Mouse (Mus musculus): ENCODE results near the gene Acot8. TPM values are rescaled to one million over a fixed set of nuclear protein-coding genes. Genes with fewer than 3 reads are reported as not detected.

Gene Acot8
- polyA plus RNA-seq, 1 experiment: 31.5 TPM

DNA sequence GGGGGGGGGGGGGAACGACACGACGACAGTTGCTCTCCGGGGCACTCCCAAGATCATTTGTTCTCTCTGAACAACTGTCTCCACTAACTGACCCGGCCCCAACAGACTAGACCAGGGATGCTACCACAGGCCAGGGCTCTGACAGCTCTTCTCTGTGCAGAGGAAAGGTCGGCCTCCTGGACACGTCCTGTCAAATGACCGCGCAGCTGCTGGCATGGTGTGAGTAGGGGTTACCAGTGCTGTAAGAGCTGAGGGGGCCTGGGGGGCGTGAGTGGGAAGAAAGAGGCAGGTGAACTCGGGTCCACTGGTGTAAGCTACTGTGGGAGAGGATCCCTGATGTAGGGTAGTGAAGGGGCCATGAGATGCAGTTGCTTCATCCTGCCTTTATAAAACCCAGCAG is 46.8 kb downstream of the Acot8 start:
- DNase-seq (ENCODE audit: low read depth): no peak

DNA sequence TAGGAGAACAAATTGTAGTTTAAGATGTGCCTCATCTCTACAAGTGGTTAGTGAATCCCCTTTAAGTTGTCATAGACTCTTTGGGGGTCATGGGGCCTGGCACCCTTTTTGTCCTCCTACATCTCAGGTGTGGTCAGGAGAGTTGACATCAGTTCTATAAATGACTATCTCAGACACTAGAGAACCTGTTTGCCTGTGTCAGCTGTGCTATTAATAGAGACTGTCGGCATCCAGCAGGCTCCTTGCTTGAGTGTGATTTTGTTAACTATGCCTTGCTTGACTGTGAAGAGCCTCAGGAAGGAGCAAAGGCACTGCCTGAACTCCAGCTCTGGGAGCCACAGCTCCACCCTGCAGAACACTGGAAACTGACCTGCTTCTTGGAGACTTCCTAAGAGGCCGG is 49.9 kb downstream of the Acot8 start:
- DNase-seq (ENCODE audit: low read depth): no peak

DNA sequence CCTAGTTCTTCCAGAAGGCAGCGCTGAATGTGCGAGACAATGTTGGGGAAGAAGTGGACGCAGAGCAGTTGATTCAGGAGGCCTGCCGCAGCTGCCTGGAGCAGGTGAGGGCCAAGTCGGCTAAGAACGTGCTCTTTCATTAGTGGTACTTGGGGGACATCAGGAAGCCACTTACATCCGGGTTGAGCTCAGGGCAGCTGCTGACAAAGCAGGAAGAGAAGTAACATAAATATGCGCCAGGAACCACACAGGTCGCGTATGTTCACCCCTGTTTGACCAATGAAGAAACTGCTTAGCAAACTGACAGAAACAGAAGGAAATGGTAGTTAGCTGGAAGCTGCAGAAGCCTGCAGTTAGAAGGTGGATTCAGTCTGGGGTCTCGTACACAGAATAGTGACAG is 50.6 kb downstream of the Acot8 start:
- DNase-seq (ENCODE audit: low read depth): no peak

DNA sequence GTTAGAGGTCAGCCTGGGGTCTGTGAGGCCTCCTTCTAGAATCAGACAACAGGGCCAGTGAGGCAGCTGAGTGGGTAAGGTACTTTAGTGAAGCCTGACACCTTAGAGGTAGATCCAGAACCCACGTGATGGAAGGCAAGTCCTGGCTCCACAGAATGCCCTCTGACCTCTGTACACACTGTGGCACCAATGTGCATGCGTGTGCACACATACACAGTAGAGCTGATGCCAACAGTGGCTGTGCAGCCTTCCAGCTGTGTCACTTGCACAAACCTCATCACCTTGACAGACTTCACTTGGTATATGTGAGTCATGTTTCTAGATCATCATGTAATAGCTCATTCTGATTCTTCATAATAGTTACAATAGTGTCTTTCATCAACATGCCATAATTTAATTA is 52.2 kb downstream of the Acot8 start:
- DNase-seq (ENCODE audit: low read depth): no peak

DNA sequence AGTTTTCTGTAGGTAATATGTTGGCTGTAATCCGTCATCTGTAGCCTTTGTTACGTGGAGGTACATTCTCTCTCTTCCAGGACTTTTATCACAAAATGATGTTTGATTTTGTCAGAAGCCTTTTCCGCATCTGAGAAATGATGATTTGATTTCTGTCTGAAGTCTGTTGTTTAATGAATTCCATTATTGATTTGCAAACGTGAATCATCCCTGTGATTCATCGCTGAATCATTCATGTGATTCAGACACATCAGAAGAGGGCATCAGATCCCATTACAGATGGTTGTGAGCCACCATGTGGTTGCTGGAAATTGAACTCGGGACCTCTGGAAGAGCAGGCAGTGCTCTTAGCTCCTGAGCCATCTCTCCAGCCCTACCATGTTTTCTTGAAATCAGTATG is 55.7 kb downstream of the Acot8 start:
- DNase-seq (ENCODE audit: low read depth): no peak

DNA sequence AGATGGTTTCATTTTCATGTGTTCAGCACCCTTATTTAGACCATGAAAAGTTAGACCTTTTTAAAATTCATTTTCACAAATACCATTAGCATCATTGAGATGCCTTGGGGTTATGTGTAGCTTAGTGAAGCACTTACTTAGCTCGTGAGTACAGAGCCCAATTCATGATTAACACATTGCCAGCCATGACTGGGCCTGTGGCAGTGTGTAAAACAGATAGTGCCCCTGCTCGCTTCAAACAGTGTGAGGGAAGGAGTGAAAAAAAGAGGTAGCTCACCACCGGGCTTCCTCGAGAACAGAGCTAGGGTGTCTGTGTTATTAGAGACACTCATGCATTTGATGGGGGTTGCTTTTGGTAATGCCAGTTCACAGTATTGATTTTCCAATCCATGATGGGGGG is 56.5 kb downstream of the Acot8 start:
- DNase-seq (ENCODE audit: low read depth): no peak

DNA sequence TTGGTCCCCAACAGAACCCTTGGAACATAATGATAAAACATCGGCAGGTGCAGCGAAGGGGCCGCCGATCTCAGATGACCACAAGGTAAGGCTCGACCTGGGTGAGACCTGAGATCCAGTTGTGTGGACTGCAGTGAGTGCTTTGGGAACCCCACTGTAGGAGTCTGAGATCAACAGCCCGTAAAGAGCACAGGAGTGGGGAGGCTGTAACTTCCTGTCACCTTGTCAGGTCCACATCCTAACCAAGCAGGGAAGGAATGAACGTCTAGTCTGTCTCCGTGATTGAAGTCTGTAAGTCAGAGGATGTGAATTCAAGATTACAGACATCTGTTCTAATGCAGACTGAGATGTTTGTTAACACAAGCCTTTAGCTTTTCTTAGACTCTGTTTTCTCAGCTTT is 58.0 kb downstream of the Acot8 start:
- DNase-seq (ENCODE audit: low read depth): no peak

DNA sequence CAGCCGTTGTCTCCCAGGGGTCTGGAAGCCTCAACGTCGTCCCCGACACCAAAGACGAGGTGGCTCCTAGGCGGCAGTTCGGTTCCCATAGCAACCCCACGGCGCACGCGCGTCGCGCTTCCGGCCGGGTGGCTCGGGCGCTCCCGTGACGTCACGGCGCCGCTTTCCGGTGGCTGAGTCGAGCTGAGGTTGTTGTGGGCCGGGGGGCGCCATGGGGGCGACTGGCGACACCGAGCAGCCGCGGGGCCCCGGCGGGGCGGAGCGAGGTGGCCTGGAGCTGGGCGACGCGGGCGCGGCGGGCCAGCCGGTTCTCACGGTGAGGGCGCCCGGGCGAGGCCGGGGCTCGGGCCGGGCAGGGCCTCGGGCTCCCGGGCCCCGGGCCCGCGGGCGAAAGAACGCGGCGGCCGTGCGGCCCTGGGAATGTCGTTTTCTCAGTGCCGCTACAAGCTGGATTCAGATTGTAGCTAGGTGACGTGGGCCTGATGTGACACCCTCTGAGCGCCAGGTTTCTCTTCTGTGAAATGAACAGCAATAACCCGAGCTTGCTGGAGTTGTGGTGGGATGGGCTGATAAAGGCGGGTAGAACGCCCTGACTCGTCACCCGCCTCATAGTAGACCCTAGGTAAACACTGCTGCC is 58.7 kb downstream of the Acot8 start, which contains the start of the genes Wfdc3 and Dnttip1:
Gene Wfdc3, minus strand, starts transcription at position 89 of the 637 bp plus-strand sequence.
Gene Dnttip1, plus strand, starts transcription at position 141 of the 637 bp plus-strand sequence.
- no peak for DNase-seq (ENCODE audit: low read depth)

DNA sequence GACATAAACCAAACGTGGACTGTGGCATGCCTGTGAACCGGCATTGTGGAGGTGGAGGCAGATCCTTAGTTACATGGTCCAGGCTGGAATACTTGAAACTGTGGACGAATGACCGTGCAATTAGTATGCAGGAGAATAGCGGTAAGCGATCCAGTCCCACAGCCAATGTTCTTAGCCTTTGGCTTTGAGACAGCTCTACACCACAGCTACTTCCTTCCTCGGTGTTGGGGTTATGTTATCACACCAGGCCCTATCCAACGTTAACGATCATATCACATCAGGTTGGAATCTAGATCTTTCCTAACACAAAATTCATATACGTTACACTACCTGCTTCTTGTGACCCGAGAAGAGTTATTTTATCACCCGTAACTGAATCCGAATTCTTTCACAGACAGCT is 59.7 kb downstream of the Acot8 start:
- DNase-seq (ENCODE audit: low read depth): no peak

Other genes starting within 250 kb of the Acot8 start
- gene Wfdc2, start 242.5 kb downstream of the Acot8 start, polyA plus RNA-seq (2012; rRNA removed): 12.1 and 16.0 TPM in 2 replicates
- gene Spint3, start 231.4 kb downstream of the Acot8 start, polyA plus RNA-seq (2012; rRNA removed): 317 and 597 TPM in 2 replicates
- 94.1 and 109 TPM in 2 replicates for gene Wfdc6a, start 219.4 kb downstream of the Acot8 start, polyA plus RNA-seq (2012; rRNA removed)
- 211 and 222 TPM in 2 replicates for gene Eppin, start 211.3 kb downstream of the Acot8 start, polyA plus RNA-seq (2012; rRNA removed)
- gene Wfdc6b, start 191.4 kb downstream of the Acot8 start, polyA plus RNA-seq (2012; rRNA removed): 159 and 208 TPM in 2 replicates
- gene Wfdc8, start 191.3 kb downstream of the Acot8 start, polyA plus RNA-seq (2012; rRNA removed): 341 and 347 TPM in 2 replicates
- 238 and 428 TPM in 2 replicates for gene Wfdc16, start 166.1 kb downstream of the Acot8 start, polyA plus RNA-seq (2012; rRNA removed)
- 5,228 and 5,435 TPM in 2 replicates for gene Wfdc10, start 148.8 kb downstream of the Acot8 start, polyA plus RNA-seq (2012; rRNA removed)
- gene Wfdc9, start 148.3 kb downstream of the Acot8 start, polyA plus RNA-seq (2012; rRNA removed): 190 and 293 TPM in 2 replicates
- gene Wfdc11, start 130.8 kb downstream of the Acot8 start, polyA plus RNA-seq (2012; rRNA removed): 6.6 and 15.6 TPM in 2 replicates
- 1,038 and 1,237 TPM in 2 replicates for gene Wfdc13, start 119.8 kb downstream of the Acot8 start, polyA plus RNA-seq (2012; rRNA removed)
- 272 and 330 TPM in 2 replicates for gene Spint4, start 106.4 kb downstream of the Acot8 start, polyA plus RNA-seq (2012; rRNA removed)
- gene Spint5, start 89.6 kb downstream of the Acot8 start, polyA plus RNA-seq (2012; rRNA removed): 127 and 235 TPM in 2 replicates
- gene Wfdc3, start 59.0 kb downstream of the Acot8 start, polyA plus RNA-seq (2012; rRNA removed): 11.1 and 11.3 TPM in 2 replicates
- gene Dnttip1, start 58.9 kb downstream of the Acot8 start, polyA plus RNA-seq (2012; rRNA removed): 29.9 and 49.6 TPM in 2 replicates
- 8.5 and 11.8 TPM in 2 replicates for gene Ube2c, start 35.0 kb downstream of the Acot8 start, polyA plus RNA-seq (2012; rRNA removed)
- gene Tnnc2, start 24.9 kb downstream of the Acot8 start, polyA plus RNA-seq (2012; rRNA removed): 17.6 and 20.6 TPM in 2 replicates
- gene Snx21, start 19.1 kb downstream of the Acot8 start, polyA plus RNA-seq (2012; rRNA removed): 23.0 and 24.6 TPM in 2 replicates
- gene Zswim3, start 216 bp upstream of the Acot8 start, polyA plus RNA-seq (2012; rRNA removed): 3.4 and 3.7 TPM in 2 replicates
- 10.5 and 11.8 TPM in 2 replicates for gene Zswim1, start 17.8 kb upstream of the Acot8 start, polyA plus RNA-seq (2012; rRNA removed)
- gene Spata25, start 23.7 kb upstream of the Acot8 start, polyA plus RNA-seq (2012; rRNA removed): 0.46 and 0.70 TPM in 2 replicates
- 274 and 289 TPM in 2 replicates for gene Ctsa, start 28.0 kb upstream of the Acot8 start, polyA plus RNA-seq (2012; rRNA removed)
- gene Neurl2, start 28.6 kb upstream of the Acot8 start, polyA plus RNA-seq (2012; rRNA removed): 5.9 and 7.4 TPM in 2 replicates
- gene Pltp, start 52.8 kb upstream of the Acot8 start, polyA plus RNA-seq (2012; rRNA removed): 277 and 290 TPM in 2 replicates
- 32.0 and 33.9 TPM in 2 replicates for gene Pcif1, start 74.4 kb upstream of the Acot8 start, polyA plus RNA-seq (2012; rRNA removed)
- 20.6 and 21.7 TPM in 2 replicates for gene Zfp335, start 106.9 kb upstream of the Acot8 start, polyA plus RNA-seq (2012; rRNA removed)
- gene Mmp9, start 135.9 kb upstream of the Acot8 start, polyA plus RNA-seq (2012; rRNA removed): 7.0 and 9.7 TPM in 2 replicates
- gene Slc12a5, start 155.9 kb upstream of the Acot8 start, polyA plus RNA-seq (2012; rRNA removed): 1.7 and 2.0 TPM in 2 replicates
- gene Ncoa5, start 230.0 kb upstream of the Acot8 start, polyA plus RNA-seq (2012; rRNA removed): 22.9 and 23.8 TPM in 2 replicates